Mouse (Mus musculus): ENCODE measurements around the gene Nmnat3. TPM values are rescaled to one million over a fixed set of nuclear protein-coding genes. Genes with fewer than 3 reads are reported as not detected.

Nmnat3 gene
- polyA plus RNA-seq, 1 experiment: 12.9 TPM

- Histone ChIP-seq H3K27me3 (ENCODE audit: control insufficient read depth, insufficient read depth, low read length) (no peaks in the 10 kb centered on the region), H3K36me3 (ENCODE audit: control insufficient read depth, insufficient read depth, low read length) (no peaks in the 10 kb centered on the region), H3K4me1 (replicated peaks; ENCODE audit: control insufficient read depth, insufficient read depth, low read length) (no peaks in the 10 kb centered on the region), H3K4me3 (ENCODE audit: control insufficient read depth, insufficient read depth, low read length) (no peak overlapping the region), H3K27ac (ENCODE audit: control insufficient read depth, insufficient read depth, low read length) (no peak overlapping the region)
- TF ChIP-seq CTCF (IDR thresholded peaks at IDR 0.05; ENCODE audit: borderline replicate concordance, control insufficient read depth, extremely low read depth, insufficient read depth, low read length, poor library complexity): no peak
- no peak for TF ChIP-seq POLR2A (IDR thresholded peaks at IDR 0.05; ENCODE audit: control insufficient read depth, extremely low read depth, insufficient read depth, low read length, poor library complexity)
- 95% methylated on average over 6 of the region's 6 CpGs for WGBS
- DNase-seq: no peak
Measured at GRCm38 (mm10) chr9:98307011-98307410, 19.8 kb downstream of the Nmnat3 start.

GRCm38 (mm10) chr9:98311316-98311965, 24.2 kb downstream of the Nmnat3 start:
- 94% methylated on average over 12 of the region's 12 CpGs for WGBS
- Histone ChIP-seq H3K4me1 (replicated peaks; ENCODE audit: control insufficient read depth, insufficient read depth, low read length) (no peaks in the 10 kb centered on the region), H3K4me3 (ENCODE audit: control insufficient read depth, insufficient read depth, low read length) (no peak overlapping the region), H3K27me3 (ENCODE audit: control insufficient read depth, insufficient read depth, low read length) (no peaks in the 10 kb centered on the region), H3K36me3 (ENCODE audit: control insufficient read depth, insufficient read depth, low read length) (no peaks in the 10 kb centered on the region), H3K27ac (ENCODE audit: control insufficient read depth, insufficient read depth, low read length) (no peak overlapping the region)
- TF ChIP-seq CTCF (IDR thresholded peaks at IDR 0.05; ENCODE audit: borderline replicate concordance, control insufficient read depth, extremely low read depth, insufficient read depth, low read length, poor library complexity) (no peak), POLR2A (IDR thresholded peaks at IDR 0.05; ENCODE audit: control insufficient read depth, extremely low read depth, insufficient read depth, low read length, poor library complexity) (no peak)
- no peak for DNase-seq

GRCm38 (mm10) chr9:98312622-98313374, 25.6 kb downstream of the Nmnat3 start:
- H3K4me3 ChIP-seq (ENCODE audit: control insufficient read depth, insufficient read depth, low read length): no peak overlapping the region
- H3K27me3 ChIP-seq (ENCODE audit: control insufficient read depth, insufficient read depth, low read length): no peaks in the 10 kb centered on the region
- no peak overlapping the region for H3K27ac ChIP-seq (ENCODE audit: control insufficient read depth, insufficient read depth, low read length)
- TF ChIP-seq CTCF (IDR thresholded peaks at IDR 0.05; ENCODE audit: borderline replicate concordance, control insufficient read depth, extremely low read depth, insufficient read depth, low read length, poor library complexity): no peak
- TF ChIP-seq POLR2A (IDR thresholded peaks at IDR 0.05; ENCODE audit: control insufficient read depth, extremely low read depth, insufficient read depth, low read length, poor library complexity): no peak
- H3K4me1 ChIP-seq (replicated peaks; ENCODE audit: control insufficient read depth, insufficient read depth, low read length): no peaks in the 10 kb centered on the region
- 95% methylated on average over 6 of the region's 6 CpGs for WGBS
- H3K36me3 ChIP-seq (ENCODE audit: control insufficient read depth, insufficient read depth, low read length): no peaks in the 10 kb centered on the region
- no peak for DNase-seq

- DNase-seq: no peak
- Histone ChIP-seq H3K36me3 (ENCODE audit: control insufficient read depth, insufficient read depth, low read length) (no peaks in the 10 kb centered on the region), H3K27me3 (ENCODE audit: control insufficient read depth, insufficient read depth, low read length) (no peaks in the 10 kb centered on the region), H3K4me1 (replicated peaks; ENCODE audit: control insufficient read depth, insufficient read depth, low read length) (no peaks in the 10 kb centered on the region), H3K27ac (ENCODE audit: control insufficient read depth, insufficient read depth, low read length) (no peak overlapping the region), H3K4me3 (ENCODE audit: control insufficient read depth, insufficient read depth, low read length) (no peak overlapping the region)
- TF ChIP-seq POLR2A (IDR thresholded peaks at IDR 0.05; ENCODE audit: control insufficient read depth, extremely low read depth, insufficient read depth, low read length, poor library complexity) (no peak), CTCF (IDR thresholded peaks at IDR 0.05; ENCODE audit: borderline replicate concordance, control insufficient read depth, extremely low read depth, insufficient read depth, low read length, poor library complexity) (no peak)
- 96% methylated on average over 6 of the region's 6 CpGs for WGBS
Measured at GRCm38 (mm10) chr9:98313587-98313986, 26.4 kb downstream of the Nmnat3 start.

GRCm38 (mm10) chr9:98314059-98314650, 26.9 kb downstream of the Nmnat3 start:
- H3K27ac ChIP-seq (ENCODE audit: control insufficient read depth, insufficient read depth, low read length): no peak overlapping the region
- no peaks in the 10 kb centered on the region for H3K27me3 ChIP-seq (ENCODE audit: control insufficient read depth, insufficient read depth, low read length)
- 96% methylated on average over 7 of the region's 7 CpGs for WGBS
- H3K4me3 ChIP-seq (ENCODE audit: control insufficient read depth, insufficient read depth, low read length): no peak overlapping the region
- no peak for TF ChIP-seq CTCF (IDR thresholded peaks at IDR 0.05; ENCODE audit: borderline replicate concordance, control insufficient read depth, extremely low read depth, insufficient read depth, low read length, poor library complexity)
- no peaks in the 10 kb centered on the region for H3K4me1 ChIP-seq (replicated peaks; ENCODE audit: control insufficient read depth, insufficient read depth, low read length)
- H3K36me3 ChIP-seq (ENCODE audit: control insufficient read depth, insufficient read depth, low read length): no peaks in the 10 kb centered on the region
- no peak for DNase-seq

GRCm38 (mm10) chr9:98317897-98318296, 30.7 kb downstream of the Nmnat3 start:
- no peaks in the 10 kb centered on the region for H3K4me1 ChIP-seq (replicated peaks; ENCODE audit: control insufficient read depth, insufficient read depth, low read length)
- TF ChIP-seq POLR2A (IDR thresholded peaks at IDR 0.05; ENCODE audit: control insufficient read depth, extremely low read depth, insufficient read depth, low read length, poor library complexity): no peak
- no peak for DNase-seq
- no peak overlapping the region for H3K27ac ChIP-seq (ENCODE audit: control insufficient read depth, insufficient read depth, low read length)
- 85% methylated on average over 4 of the region's 4 CpGs for WGBS
- no peaks in the 10 kb centered on the region for H3K36me3 ChIP-seq (ENCODE audit: control insufficient read depth, insufficient read depth, low read length)
- H3K27me3 ChIP-seq (ENCODE audit: control insufficient read depth, insufficient read depth, low read length): no peaks in the 10 kb centered on the region
- no peak overlapping the region for H3K4me3 ChIP-seq (ENCODE audit: control insufficient read depth, insufficient read depth, low read length)
